Mouse (Mus musculus) G1E (cell line): Measurements from ENCODE around the gene Ceacam16.

ENCODE experiments used
- CTCF ChIP-seq: IDR thresholded peaks from 2 replicates; pipeline ENCODE4 v1.5.1; 2012; ENCODE audit warnings: low read depth, low read length, inconsistent platforms, mixed read lengths
- GATA1 ChIP-seq: IDR thresholded peaks from 2 replicates; pipeline ENCODE4 v1.6.1; 2012; ENCODE audit warnings: borderline replicate concordance, low read length, inconsistent platforms, mixed read lengths
- GATA2 ChIP-seq: IDR thresholded peaks from 2 replicates; pipeline ENCODE4 v1.6.1; 2012; ENCODE audit warnings: low read depth, low read length, inconsistent platforms, borderline replicate concordance
- POLR2AphosphoS5 ChIP-seq: IDR thresholded peaks from 2 replicates; pipeline ENCODE4 v1.6.1; 2012; ENCODE audit warnings: low read depth, low read length, inconsistent platforms; ENCODE audit not compliant: insufficient replicate concordance
- TAL1 ChIP-seq: conservative IDR thresholded peaks from 2 replicates; pipeline ENCODE4 v1.6.1; 2012; ENCODE audit warnings: low read depth, low read length, inconsistent platforms, mixed read lengths

GRCm38 (mm10) chr7:19830682-19831156, 30.4 kb downstream of the Ceacam16 start:
- TF ChIP-seq POLR2AphosphoS5 = no peak
- TF ChIP-seq GATA1 = no peak
- TF ChIP-seq GATA2 = no peak
- TF ChIP-seq CTCF = no peak
- TF ChIP-seq TAL1 = no peak
